Mouse (Mus musculus) G1E (cell line): Measurements from ENCODE around the gene Pgd.

Source experiments
- CTCF ChIP-seq: IDR thresholded peaks from 2 replicates; pipeline ENCODE4 v1.5.1; 2012; ENCODE audit warnings: low read depth, low read length, inconsistent platforms, mixed read lengths
- GATA1 ChIP-seq: IDR thresholded peaks from 2 replicates; pipeline ENCODE4 v1.6.1; 2012; ENCODE audit warnings: borderline replicate concordance, low read length, inconsistent platforms, mixed read lengths

DNA sequence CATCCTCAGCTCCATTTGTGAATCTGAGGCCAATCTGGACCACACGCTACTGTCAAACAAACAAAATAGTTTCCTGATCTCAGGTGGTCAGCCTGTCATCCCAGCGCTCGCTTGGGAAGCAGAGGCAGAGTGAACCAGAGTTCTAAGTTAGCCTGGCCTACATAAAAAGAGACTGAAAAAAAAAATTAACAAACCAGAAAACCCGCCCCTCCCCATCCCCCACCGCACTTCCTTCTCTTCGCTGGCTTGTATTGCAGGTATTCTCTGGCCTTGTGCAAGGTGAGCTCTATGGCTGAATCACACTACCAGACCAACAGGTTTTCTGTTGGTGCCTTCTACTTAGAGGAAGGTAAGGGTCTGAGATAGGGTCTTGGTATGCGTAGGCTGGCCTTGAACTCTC lies 19.0 kb downstream of the Pgd start:
- TF ChIP-seq CTCF (no peak), GATA1 (no peak)
